Mouse (Mus musculus) lung, adult 18-20 months (tissue): ENCODE measurements around the gene AC170998.1.
"Not testable (repeated sequence)": the region's sequence is repeated elsewhere in the genome, so short reads cannot be mapped to it uniquely, and the experiment has no call there.

Source experiments
- DNase-seq, 2 experiments: peaks; one replicate each; pipeline ENCODE4 v3.0.0; 2022; ENCODE audit warnings: mixed read lengths in 2 of 2

The AC170998.1 gene

DNA sequence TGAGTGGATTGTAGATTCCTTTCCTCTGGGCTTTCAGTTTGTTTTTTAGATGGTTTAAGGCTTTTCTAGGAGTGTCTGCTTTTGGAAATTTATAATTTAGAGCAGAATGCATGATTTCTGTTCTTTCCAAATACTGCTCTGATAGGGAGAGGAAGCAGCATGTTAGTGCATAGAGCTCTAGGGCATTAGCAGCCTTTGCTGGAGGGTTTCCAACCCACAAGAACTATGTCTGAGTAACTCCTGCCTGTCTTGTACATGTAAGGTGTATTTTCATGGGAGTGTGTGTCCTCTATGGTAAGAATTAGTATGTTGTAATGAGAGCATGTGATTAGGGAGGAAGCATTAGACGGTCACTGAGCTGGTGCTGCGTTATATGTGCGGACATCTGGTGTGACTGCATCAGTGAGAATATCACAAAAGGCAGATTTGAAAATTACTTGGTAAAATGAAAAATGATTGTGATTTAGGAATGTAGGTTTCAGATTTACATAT, 18.7 kb upstream of the AC170998.1 start:
- no peak for DNase-seq

DNA sequence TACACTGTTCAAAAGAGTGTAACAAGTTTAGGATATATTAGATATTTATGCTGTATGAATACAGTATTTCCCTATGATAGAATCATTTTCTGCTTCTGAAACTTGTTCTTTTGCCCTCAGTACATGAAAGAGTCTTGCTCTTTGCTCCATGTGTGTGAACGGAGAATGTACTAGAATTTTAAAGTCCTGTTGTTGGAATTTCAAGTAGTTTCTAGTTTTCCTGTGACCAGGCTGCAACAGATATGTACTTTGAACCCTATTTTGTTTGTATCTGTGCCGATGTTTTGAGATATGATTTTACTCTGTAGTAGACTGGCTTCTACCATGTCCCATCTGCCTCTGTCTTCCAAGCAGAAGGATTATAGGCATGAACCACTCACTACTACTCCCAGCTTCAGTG, 18.1 kb upstream of the AC170998.1 start:
- DNase-seq, result no peak

DNA sequence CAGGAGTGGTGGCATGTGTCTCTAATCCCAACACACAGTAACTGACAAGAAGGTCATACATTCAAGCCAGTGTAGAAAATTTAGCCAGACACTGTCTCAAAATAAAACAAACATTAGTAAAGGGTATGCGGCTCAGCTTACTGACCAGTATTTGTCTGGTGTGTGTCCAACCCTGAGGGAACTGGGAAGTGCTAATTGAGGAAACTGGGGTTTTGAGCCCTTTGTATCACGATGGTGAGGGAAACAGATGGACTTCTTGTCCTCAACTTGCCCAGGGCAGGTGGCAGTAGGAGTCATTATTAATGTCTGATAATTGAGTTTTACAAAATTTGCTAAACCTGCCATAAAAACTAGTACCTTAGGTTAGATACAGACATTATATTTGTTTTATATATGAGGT, 16.9 kb upstream of the AC170998.1 start:
- no peak for DNase-seq

DNA sequence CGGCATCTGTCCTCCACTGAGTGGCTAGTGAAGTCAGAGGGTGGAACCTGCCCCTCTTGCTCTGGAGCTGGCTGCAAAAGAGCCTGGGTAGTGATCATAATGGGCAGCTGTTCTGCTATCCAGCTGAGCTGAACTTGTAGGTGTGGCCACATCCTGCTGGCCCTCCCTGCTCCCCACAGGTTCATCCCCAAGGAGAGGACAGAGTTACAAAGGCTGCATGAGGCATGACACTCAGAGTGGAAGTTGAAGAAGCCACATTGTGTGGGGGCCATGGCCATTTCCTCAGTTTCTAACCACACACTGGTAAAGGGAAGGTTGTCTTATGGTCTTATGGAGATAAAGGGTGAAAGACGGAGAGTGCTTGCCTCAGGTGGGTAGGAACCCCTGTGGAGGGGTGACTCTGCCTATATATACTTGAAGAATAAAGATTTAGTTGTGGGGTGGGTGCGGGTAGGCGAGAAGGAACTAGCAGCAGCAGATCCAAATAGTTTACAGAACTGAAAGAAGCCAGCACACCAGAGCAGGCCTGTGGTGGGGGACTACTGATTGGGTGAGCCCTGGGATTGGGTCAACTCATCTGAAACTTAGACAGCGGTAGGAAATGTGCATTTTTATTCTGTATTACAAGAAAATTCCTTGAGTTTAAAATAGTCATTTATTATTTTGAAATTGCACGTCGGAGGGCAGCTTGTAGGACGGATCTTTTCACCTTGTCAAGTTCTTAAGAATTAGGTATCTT, 16.2 kb upstream of the AC170998.1 start:
- peak in 1 of 2 experiments; percentile 33 for DNase-seq

DNA sequence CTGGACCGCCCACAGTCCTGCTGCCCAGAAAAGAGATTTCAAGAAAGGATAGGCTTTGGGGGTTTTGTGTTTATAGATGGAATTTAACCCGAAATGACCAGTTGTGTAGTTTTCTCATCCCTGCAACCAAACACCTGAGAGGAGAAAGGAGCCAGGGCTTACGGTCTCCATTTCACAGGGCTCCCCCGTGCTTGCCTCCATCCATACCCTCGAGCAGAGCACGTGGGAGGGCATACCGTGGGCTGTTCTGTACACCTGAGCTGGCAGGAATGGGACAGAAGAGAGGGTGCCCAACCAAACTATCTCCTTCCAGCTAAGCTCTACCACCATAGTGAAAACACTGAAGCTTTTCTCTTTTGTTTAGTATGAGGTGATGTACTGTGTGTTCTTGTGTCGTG, 15.6 kb upstream of the AC170998.1 start:
- no peak for DNase-seq

GRCm38 (mm10) chr17:28711237-28711636, 14.6 kb upstream of the AC170998.1 start:
- DNase-seq, result no peak

DNA sequence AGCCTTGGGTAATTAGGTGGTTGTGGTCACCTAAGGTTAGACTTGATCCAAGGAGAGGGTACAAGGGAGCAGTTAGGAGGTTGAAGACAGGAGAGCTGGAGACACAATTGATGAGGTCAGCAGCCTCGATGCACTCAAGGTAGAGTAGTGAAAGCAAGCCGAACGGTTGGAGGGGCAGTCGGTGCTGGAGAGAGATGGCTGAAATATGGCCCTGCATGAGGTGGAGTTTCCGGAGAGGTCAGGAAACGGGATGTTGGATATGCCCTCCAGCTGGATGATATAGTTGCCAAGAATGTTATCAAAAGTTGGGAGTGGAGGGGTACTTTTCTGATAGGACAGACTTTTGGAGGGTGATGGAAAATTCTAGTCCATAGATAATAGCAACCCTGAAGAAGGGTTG, 13.6 kb upstream of the AC170998.1 start:
- peak in 1 of 2 experiments; percentile 27 for DNase-seq

GRCm38 (mm10) chr17:28714006-28714405, 11.9 kb upstream of the AC170998.1 start:
- DNase-seq, result no peak

- DNase-seq, result no peak
These were observed 9.9 kb upstream of the AC170998.1 start for GRCm38 (mm10) chr17:28715832-28716548.

DNA sequence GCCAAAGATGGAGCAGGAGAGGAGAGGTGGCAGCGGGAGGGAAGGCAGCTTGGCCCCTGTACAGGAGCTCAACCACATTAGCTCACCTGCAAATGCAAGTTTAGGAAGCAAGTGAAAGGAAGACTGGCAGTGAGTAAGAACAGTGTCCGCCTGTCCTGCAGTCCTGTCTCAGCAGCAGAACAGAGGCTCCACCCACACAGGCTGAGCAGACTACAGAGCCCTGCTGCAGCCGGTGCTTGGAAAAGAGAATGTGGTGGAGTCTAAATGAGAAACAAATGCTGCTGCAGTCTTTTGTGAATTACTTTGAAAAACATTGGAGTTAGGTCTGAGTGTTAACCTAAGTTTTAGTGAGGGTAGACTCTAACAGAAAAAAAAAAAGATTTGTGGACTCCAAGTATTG, 8.3 kb upstream of the AC170998.1 start:
- DNase-seq, result no peak

- not testable (repeated sequence) for DNase-seq
These were observed 1.6 kb downstream of the AC170998.1 start for GRCm38 (mm10) chr17:28727511-28727910.

DNA sequence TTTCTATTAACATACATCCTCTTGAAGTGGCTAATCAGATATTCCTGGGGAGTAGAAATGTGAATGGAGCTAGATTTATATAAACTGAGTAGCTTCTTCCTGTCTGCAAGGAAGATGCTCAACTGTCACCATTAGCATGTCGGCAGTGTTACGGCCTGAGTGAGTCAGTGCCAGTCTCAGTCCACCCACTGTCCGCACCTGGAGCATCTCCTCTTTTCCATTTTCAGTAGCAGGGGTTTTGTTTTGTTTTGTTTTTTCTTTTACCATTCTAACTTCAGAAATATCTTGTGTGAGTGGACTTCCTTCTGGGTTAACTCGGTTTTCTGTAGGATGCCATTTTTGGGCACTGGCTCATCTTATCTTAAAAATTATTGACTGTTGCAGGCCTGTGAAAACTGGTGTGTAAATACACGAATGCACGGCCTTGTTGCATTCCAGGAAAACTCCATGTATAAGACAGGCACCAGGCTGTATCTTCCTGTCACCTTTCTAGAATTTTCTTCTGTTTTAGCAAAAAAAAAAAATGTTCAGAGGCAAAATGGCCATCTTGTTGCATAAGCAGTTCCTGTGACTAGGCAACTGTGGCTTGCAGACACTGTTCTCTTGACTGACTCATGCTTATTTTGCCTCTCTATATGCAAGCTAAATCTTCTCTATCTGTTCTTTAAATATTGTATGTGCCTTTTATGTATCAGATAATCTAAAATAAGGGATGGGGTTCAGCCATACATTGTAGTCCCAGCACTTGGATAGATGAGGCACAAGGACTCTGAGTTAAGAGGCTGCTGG, 9.6 kb downstream of the AC170998.1 start:
- DNase-seq, result no peak

GRCm38 (mm10) chr17:28736486-28736885, 10.6 kb downstream of the AC170998.1 start:
- DNase-seq, result no peak

- no peak for DNase-seq
These were observed 12.1 kb downstream of the AC170998.1 start for GRCm38 (mm10) chr17:28737973-28738372.

DNA sequence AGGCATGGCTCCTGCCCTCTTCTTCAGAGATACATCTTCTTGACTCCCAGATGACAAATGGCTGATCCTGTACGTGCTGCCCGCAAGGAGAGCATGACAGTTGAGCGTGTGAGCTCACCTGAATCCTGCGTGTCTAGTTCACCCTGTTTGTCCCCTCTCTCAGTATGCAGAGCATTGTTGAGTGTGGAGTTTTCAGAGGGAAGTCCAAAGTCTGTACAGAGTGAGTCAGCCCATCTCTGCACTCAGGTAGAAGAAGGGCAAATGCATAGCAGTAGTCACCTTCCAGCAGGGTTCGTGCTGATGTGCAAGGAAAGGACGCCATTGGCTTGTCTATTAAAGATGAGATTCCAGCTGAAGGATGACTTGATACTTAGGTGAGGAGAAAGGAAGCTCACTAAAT, 13.4 kb downstream of the AC170998.1 start:
- DNase-seq, result no peak

DNA sequence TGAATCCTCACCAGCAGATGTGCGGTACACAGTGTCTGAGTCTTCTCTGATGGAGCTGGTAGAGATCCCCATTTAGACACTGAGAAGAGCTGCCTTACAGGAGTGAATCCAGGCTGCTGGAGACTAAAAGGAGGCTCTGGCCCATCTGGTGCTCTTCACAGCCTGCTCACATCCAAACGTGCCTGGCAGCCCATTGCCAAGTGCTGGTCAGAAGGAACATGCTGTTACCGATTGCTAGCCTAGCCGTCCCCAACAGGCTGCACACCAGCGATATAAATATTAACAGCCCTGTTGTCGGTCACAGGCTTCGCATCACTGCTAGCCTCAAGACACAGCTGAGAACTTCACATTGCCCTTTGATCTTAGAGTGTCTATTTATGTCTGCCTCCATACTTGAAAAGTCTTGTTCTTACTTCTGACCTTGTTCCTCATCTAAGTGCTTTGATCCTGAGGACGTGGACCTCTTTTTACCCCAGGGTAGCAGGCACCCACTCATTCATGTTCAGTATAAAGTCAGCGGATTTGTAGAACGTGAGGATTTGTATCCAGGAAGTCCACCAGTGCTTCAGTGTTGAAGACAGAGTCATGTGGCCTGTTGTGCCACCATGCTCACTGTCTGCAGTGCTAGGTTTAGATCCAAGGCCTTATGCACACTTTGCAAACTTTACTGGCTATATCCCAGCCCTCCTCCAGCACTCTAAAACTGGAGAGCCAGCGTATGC, 17.4 kb downstream of the AC170998.1 start:
- no peak for DNase-seq

- DNase-seq, result no peak
These were observed 18.0 kb downstream of the AC170998.1 start for GRCm38 (mm10) chr17:28743916-28744315.

DNA sequence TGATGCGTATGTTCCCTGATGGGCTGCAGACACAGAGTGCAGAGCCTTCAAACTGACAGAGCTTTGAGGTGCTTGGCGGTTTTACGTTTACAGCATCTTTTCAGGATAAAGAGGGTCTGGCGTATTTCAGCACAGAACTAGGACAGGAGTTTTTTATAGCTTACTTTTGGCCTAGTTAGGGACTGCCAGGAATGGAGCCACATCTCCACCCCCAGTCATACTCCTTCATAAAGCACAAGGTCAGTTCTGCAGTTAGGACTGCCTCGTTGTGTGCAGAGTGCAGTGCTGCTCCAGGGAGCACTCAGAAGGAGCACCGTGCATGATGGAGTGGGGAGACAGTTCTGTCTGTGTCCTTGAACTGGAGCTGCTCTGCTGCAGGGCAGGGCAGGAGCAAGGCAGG, 19.9 kb downstream of the AC170998.1 start:
- no peak for DNase-seq

DNA sequence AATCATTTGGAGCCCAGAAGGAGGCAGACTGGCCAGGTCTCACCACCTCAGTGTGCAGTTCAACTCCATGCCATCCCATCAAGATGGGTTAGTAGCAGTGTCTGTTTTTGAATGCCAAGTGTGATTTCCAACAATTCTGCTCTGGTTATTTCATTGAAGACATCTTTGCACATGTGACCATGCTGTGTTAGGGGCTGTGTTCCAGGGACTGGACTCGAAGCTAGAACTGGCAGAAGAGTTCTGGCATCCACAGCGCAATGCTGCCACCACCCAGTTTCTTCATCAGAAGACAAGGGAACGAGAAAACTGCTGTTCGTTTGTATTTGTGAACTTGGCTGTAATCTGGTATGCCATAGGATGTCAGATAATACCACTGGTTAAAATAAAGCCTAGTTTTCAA, 22.1 kb downstream of the AC170998.1 start:
- DNase-seq, result no peak

- peak; percentile 50 to 51 for DNase-seq
These were observed 24.7 kb downstream of the AC170998.1 start for GRCm38 (mm10) chr17:28750580-28750979.

DNA sequence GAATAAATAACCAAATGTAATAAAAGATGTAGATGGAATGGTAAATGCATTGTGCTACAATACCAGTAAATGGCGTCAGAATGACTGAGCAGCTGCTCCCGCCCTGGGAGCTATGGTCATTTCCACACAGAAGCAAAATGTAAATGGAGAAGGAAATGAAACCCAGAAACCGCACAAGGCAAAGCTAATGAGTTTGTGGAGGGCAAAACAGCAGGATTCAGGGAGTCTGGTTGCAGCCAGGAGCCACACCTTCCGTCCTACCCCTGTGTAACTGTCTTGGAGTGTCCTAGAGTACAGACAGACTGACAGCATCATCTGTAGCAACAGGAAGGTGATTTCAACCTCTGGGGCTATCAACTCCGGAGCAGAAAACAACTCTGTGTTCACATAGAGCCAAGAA, 30.6 kb downstream of the AC170998.1 start:
- no peak for DNase-seq

DNA sequence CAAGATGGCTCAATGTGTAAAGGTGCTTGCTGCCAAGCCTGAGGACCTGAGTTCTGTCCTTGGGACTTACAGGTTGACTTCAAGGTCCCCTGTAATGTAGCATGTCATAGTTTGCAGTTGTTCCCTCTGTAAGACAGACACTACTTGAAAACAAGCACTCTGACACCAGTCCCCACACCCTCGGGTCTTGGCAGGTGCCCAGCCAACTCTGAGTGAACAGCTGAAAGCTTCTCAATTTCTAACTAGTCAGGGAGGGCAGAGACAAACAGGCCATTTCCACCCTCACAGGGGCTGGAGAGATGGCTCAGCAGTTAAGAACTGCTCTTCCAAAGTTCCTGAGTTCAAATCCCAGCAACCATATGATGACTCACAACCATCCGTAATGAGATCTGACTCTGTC, 31.6 kb downstream of the AC170998.1 start:
- no peak for DNase-seq
